Mouse (Mus musculus): ENCODE measurements around the gene Tlcd2.

GRCm38 (mm10) chr11:75494296-75495049, 33.0 kb downstream of the Tlcd2 start:
- TF ChIP-seq POLR2A (IDR thresholded peaks at IDR 0.05; ENCODE audit: low read depth, low read length) (no peak), E2F4 (IDR thresholded peaks at IDR 0.05; ENCODE audit: insufficient replicate concordance, low read depth, low read length) (no peak), IRF4 (IDR thresholded peaks at IDR 0.05; ENCODE audit: low read depth, low read length) (no peak), RCOR1 (conservative IDR thresholded peaks at IDR 0.05; ENCODE audit: low read depth, low read length) (no peak), POLR2AphosphoS2 (IDR thresholded peaks at IDR 0.05; ENCODE audit: low read depth, low read length) (no peak), ZC3H11A (IDR thresholded peaks at IDR 0.05; ENCODE audit: low read depth, low read length) (no peak), HCFC1 (IDR thresholded peaks at IDR 0.05; ENCODE audit: low read depth, low read length) (no peak)
